Mouse (Mus musculus): ENCODE measurements around the gene Patl2.

DNA sequence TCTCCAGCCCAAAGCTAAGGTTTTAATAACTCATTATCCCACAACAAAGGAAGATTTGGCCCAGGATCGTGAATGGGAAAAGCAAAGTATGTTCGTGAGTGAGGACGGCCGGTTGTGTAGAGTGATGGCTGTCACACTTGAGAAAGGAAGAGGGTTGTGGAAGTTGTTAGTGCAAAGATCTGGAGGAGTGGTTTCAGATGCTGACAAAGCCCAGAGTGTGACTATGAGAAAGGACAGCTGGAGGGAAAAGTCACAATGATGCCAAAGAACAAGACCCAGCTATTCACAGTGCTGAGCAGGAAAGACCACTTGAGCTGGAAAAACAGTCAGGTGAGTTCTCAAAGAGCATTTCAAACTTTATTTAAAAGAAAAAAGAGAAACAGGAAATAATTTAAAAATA lies 76.3 kb downstream of the Patl2 start:
- TF ChIP-seq CTCF (IDR thresholded peaks at IDR 0.05; ENCODE audit: extremely low read depth, insufficient read length, insufficient replicate concordance, low read depth, low read length) (no peak), POLR2A (IDR thresholded peaks at IDR 0.05; ENCODE audit: low read depth, low read length) (no peak)

All from small intestine, adult 2 months (tissue).